Mouse (Mus musculus): ENCODE data around the gene Lag3.
A peak's percentile ranks its signal among the peaks of the same experiment; 100 is the strongest.
"Not testable (repeated sequence)": the region's sequence is repeated elsewhere in the genome, so short reads cannot be mapped to it uniquely, and the experiment has no call there.

Lag3 gene

GRCm38 (mm10) chr6:124900056-124900800 lies 11.3 kb downstream of the Lag3 start:
- no peak for DNase-seq (ENCODE audit: low read depth)

- DNase-seq (ENCODE audit: low read depth) = no peak
Measured at GRCm38 (mm10) chr6:124898359-124898758, 13.1 kb downstream of the Lag3 start.

GRCm38 (mm10) chr6:124894113-124894512 lies 17.4 kb downstream of the Lag3 start:
- DNase-seq (ENCODE audit: low read depth) = not testable (repeated sequence)

- DNase-seq (ENCODE audit: low read depth) = no peak
Measured at GRCm38 (mm10) chr6:124890997-124891396, 20.5 kb downstream of the Lag3 start.

GRCm38 (mm10) chr6:124888555-124889125 lies 22.9 kb downstream of the Lag3 start:
- no peak for DNase-seq (ENCODE audit: low read depth)

- DNase-seq (ENCODE audit: low read depth) = no peak
Measured at GRCm38 (mm10) chr6:124887986-124888385, 23.5 kb downstream of the Lag3 start, which contains the start of gene Cd4. Cd4 (minus strand) TSS chr6:124888221.

GRCm38 (mm10) chr6:124885956-124886381 lies 25.5 kb downstream of the Lag3 start:
- no peak for DNase-seq (ENCODE audit: low read depth)

GRCm38 (mm10) chr6:124884714-124885500 lies 26.6 kb downstream of the Lag3 start:
- DNase-seq (ENCODE audit: low read depth) = no peak

GRCm38 (mm10) chr6:124883351-124883750 lies 28.2 kb downstream of the Lag3 start:
- no peak for DNase-seq (ENCODE audit: low read depth)

GRCm38 (mm10) chr6:124881821-124882220 lies 29.7 kb downstream of the Lag3 start:
- DNase-seq (ENCODE audit: low read depth) = no peak

- DNase-seq (ENCODE audit: low read depth) = no peak
Measured at GRCm38 (mm10) chr6:124879390-124879789, 32.1 kb downstream of the Lag3 start.

- no peak for DNase-seq (ENCODE audit: low read depth)
Measured at GRCm38 (mm10) chr6:124874348-124874747, 37.2 kb downstream of the Lag3 start.

- DNase-seq (ENCODE audit: low read depth) = no peak
Measured at GRCm38 (mm10) chr6:124866560-124866959, 44.9 kb downstream of the Lag3 start.

GRCm38 (mm10) chr6:124865766-124866362 lies 45.6 kb downstream of the Lag3 start:
- no peak for DNase-seq (ENCODE audit: low read depth)

- DNase-seq (ENCODE audit: low read depth) = no peak
Measured at GRCm38 (mm10) chr6:124863658-124864298, 47.7 kb downstream of the Lag3 start, which contains the start of gene Gpr162. Gpr162 (minus strand) TSS chr6:124863983.

GRCm38 (mm10) chr6:124863125-124863657 lies 48.3 kb downstream of the Lag3 start:
- no peak for DNase-seq (ENCODE audit: low read depth)

GRCm38 (mm10) chr6:124862406-124863124 lies 48.9 kb downstream of the Lag3 start:
- DNase-seq (ENCODE audit: low read depth) = no peak

GRCm38 (mm10) chr6:124861802-124862201 lies 49.7 kb downstream of the Lag3 start:
- DNase-seq (ENCODE audit: low read depth) = no peak

- DNase-seq (ENCODE audit: low read depth) = no peak
Measured at GRCm38 (mm10) chr6:124861266-124861665, 50.2 kb downstream of the Lag3 start.

- DNase-seq (ENCODE audit: low read depth) = no peak
Measured at GRCm38 (mm10) chr6:124860511-124860910, 51.0 kb downstream of the Lag3 start.

GRCm38 (mm10) chr6:124859725-124860124 lies 51.8 kb downstream of the Lag3 start:
- DNase-seq (ENCODE audit: low read depth) = peak; percentile 46
